Mouse (Mus musculus) kidney, adult 2 months (tissue): ENCODE results near the gene Cept1. TPM values are rescaled to one million over a fixed set of nuclear protein-coding genes. Genes with fewer than 3 reads are reported as not detected.

Source experiments
- DNase-seq: peaks from one replicate; pipeline ENCODE4 v3.0.0; 2021
- H3K27ac ChIP-seq: fragments of 200-500 bp; 2 replicates; pipeline ENCODE4 v1.5.1; 2012; ENCODE audit warnings: low read depth, low read length, control low read depth, inconsistent platforms; ENCODE audit not compliant: insufficient read depth
- H3K27me3 ChIP-seq: fragments of 200-500 bp; replicated peaks from 2 replicates; pipeline ENCODE4 v1.6.1; 2012; ENCODE audit warnings: mild to moderate bottlenecking, moderate library complexity, low read length, inconsistent platforms; ENCODE audit not compliant: control insufficient read depth, insufficient read depth
- H3K36me3 ChIP-seq: fragments of 200-500 bp; 2 replicates; pipeline ENCODE4 v1.6.1; 2012; ENCODE audit warnings: mild to moderate bottlenecking, moderate library complexity, low read length, inconsistent platforms; ENCODE audit not compliant: control insufficient read depth, insufficient read depth
- H3K4me1 ChIP-seq: fragments of 200-500 bp; 2 replicates; pipeline ENCODE4 v1.6.1; 2011; ENCODE audit warnings: low read length; ENCODE audit not compliant: control insufficient read depth, insufficient read depth
- H3K4me3 ChIP-seq: fragments of 200-500 bp; 2 replicates; pipeline ENCODE4 v1.5.1; 2011; ENCODE audit warnings: mild to moderate bottlenecking, low read depth, low read length, control low read depth; ENCODE audit not compliant: insufficient read depth
- CTCF ChIP-seq: fragments of 200-500 bp; conservative IDR thresholded peaks from 2 replicates; pipeline ENCODE4 v1.5.1; 2011; ENCODE audit warnings: low read depth, mild to moderate bottlenecking, control low read depth, low read length, moderate library complexity, mixed read lengths; ENCODE audit not compliant: insufficient read depth, insufficient read length
- POLR2A ChIP-seq: fragments of 200-500 bp; IDR thresholded peaks from one replicate; pipeline ENCODE4 v1.6.1; 2011; ENCODE audit warnings: low read depth, low read length, control low read depth
- WGBS: fragments of 180-500 bp; shearing (Covaris S2); methylation state at CpG from one replicate; pipeline ENCODE4 v1.1.7; 2018; 5-methylcytosine and 5-hydroxymethylcytosine counted together
- polyA plus RNA-seq: library from polyadenylated mRNA; depleted of rRNA; stranded (reverse); fragments of >200 nt; gene quantifications from 2 replicates; pipeline ENCODE4 v1.2.3, GENCODE M21; 2012; rRNA removed

The Cept1 gene
- polyA plus RNA-seq, 1 experiment = 20.6 TPM

DNA sequence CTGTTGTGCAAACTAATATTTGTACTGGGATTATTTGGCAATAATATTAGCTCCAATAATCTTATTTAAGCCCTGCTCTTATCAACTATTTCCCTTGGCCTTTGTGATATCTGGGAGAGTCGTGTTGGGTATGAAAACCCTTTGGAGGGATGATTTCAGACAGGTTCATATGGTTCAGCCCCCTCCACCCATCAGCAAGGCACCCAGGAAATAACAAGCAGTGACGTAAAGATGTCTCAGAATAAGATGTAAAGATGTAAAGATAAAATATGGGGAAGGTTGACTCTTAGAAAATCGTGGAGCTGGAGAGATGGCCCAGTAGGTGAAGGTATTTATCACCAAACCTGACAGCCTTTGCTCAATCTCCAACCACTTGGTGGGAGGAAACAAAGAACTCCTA lies 85.1 kb downstream of the Cept1 start:
- Histone ChIP-seq H3K27ac (no peak overlapping the region), H3K4me1 (no peaks in the 10 kb centered on the region), H3K36me3 (no peaks in the 10 kb centered on the region), H3K4me3 (no peak overlapping the region), H3K27me3 (no peaks in the 10 kb centered on the region)
- DNase-seq = no peak
- TF ChIP-seq POLR2A (no peak), CTCF (no peak)
- WGBS = 53% methylated on average over 3 of the region's 3 CpGs

DNA sequence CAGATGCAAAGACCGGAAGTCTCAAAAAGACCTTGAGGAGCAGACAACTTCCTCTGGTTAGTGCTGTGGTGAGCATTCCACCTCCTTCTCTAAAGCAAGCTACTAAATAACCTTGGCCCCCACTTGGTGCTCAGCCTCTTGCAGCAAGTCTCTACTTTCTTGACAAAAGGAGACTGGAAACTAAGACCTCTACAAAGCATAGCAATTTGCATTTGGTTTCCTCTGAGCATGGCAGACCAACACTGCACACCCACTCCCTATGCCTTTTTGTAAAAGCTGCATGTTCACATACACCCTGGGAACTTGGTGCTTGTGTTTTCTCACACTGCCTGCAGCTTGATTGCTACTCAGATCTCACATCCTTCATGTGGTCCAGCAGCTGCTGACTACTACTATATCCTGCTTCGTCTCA lies 85.5 kb downstream of the Cept1 start:
- 94% methylated on average over 2 of the region's 2 CpGs for WGBS
- no peak for TF ChIP-seq POLR2A
- TF ChIP-seq CTCF = no peak
- no peak overlapping the region for H3K27ac ChIP-seq

DNA sequence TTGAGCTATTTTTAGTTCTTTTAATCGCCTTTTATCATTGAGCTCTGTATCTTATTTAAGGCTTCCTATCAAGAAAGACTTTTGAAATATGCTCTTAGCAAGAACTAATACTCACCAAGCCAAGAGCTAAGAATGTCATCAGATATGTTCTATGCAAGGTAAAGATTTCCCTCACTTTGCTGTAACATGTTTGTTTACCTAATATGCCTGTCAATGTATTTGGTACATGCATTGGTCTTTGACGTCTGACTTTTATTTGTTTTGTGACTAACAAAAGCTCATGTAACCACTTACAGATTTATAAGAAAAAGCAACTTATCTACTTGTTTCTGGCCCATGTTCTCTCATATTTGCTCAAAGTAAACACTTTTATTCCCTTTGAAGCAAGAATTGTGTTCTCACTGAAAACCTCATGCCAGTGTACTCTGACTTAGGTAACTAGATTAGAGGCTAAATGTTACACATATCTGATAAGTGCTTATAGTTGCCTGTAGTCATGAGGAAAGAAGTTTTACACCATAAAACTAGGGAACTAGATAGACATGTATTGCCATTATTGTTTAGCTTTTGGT lies 90.2 kb downstream of the Cept1 start:
- Histone ChIP-seq H3K27ac (no peak overlapping the region), H3K36me3 (no peaks in the 10 kb centered on the region), H3K27me3 (no peaks in the 10 kb centered on the region), H3K4me3 (no peak overlapping the region), H3K4me1 (no peaks in the 10 kb centered on the region)
- TF ChIP-seq POLR2A = no peak
- TF ChIP-seq CTCF = no peak
- WGBS = 79% methylated on average over 2 of the region's 2 CpGs
- DNase-seq = no peak

More for the DNA sequence above, 85.5 kb downstream of the Cept1 start:
- Histone ChIP-seq H3K36me3 (no peaks in the 10 kb centered on the region), H3K4me3 (no peak overlapping the region), H3K27me3 (no peaks in the 10 kb centered on the region), H3K4me1 (no peaks in the 10 kb centered on the region)
- no peak for DNase-seq

DNA sequence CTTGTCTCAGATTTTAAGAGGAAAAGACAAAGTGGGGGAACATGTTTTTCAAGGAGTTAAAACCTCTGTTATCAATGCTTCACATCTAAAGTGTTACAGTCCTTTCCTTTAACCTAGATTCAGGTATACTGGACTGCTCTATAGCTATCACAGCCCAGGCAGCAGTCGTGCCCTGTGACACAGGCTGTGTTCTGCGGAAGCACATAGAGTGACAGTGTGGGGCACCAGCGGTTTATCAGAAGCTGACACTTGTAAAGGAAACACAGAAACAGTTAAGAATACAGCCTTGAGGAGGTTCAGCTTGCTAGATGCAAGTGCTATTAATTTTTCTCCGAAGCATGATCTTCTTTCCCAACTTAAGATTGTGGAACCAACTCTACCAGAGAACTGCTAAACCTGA lies 95.0 kb downstream of the Cept1 start:
- no peaks in the 10 kb centered on the region for H3K36me3 ChIP-seq
- H3K27ac ChIP-seq = no peak overlapping the region
- no peaks in the 10 kb centered on the region for H3K27me3 ChIP-seq
- no peak for DNase-seq
- no peak for TF ChIP-seq CTCF
- no peak for TF ChIP-seq POLR2A
- WGBS = 69% methylated on average over 4 of the region's 4 CpGs
- no peaks in the 10 kb centered on the region for H3K4me1 ChIP-seq
- no peak overlapping the region for H3K4me3 ChIP-seq

Other genes with a start within 250 kb of the Cept1 start
- gene Chil6, start 141.6 kb downstream of the Cept1 start, polyA plus RNA-seq = 0.08 TPM in 1 of 2 replicates, not detected in the other
- 5.6 and 6.1 TPM in 2 replicates for gene Dennd2d, start 65.4 kb downstream of the Cept1 start, polyA plus RNA-seq
- 117 and 127 TPM in 2 replicates for gene Dram2, start within 50 bp of the Cept1 start, polyA plus RNA-seq
- 2.6 and 2.8 TPM in 2 replicates for gene Lrif1, start 137.2 kb upstream of the Cept1 start, polyA plus RNA-seq
- 2.9 and 11.5 TPM in 2 replicates for gene Cd53, start 242.3 kb upstream of the Cept1 start, polyA plus RNA-seq